Mouse (Mus musculus) neural tube, embryonic 13.5 days (tissue): Measurements from ENCODE around the gene A430005L14Rik. TPM values are rescaled to one million over a fixed set of nuclear protein-coding genes. Genes with fewer than 3 reads are reported as not detected.
A peak's percentile ranks its signal among the peaks of the same experiment; 100 is the strongest.
"Not testable (repeated sequence)": the region's sequence is repeated elsewhere in the genome, so short reads cannot be mapped to it uniquely, and the experiment has no call there.

Experiments
- ATAC-seq: fragments of 200-750 bp; cut with Nextera tagmentation; 2 replicates; pipeline ENCODE4 v1.8.0; 2017; ENCODE audit warnings: low read depth, mild to moderate bottlenecking, moderate TSS enrichment, moderate library complexity
- H3K27ac ChIP-seq: fragments of 300-500 bp; sonication (generic); replicated peaks from 2 replicates; pipeline ENCODE4 v1.5.1; 2015; ENCODE audit warnings: moderate library complexity, mild to moderate bottlenecking, inconsistent platforms
- H3K27me3 ChIP-seq: fragments of 300-500 bp; sonication (generic); 2 replicates; pipeline ENCODE4 v1.6.1; 2015; ENCODE audit warnings: mild to moderate bottlenecking, inconsistent platforms
- H3K36me3 ChIP-seq: fragments of 300-500 bp; sonication (generic); 2 replicates; pipeline ENCODE4 v1.6.1; 2015; ENCODE audit warnings: mild to moderate bottlenecking, inconsistent platforms
- H3K4me1 ChIP-seq: fragments of 300-500 bp; sonication (generic); replicated peaks from 2 replicates; pipeline ENCODE4 v1.6.1; 2015; ENCODE audit warnings: inconsistent platforms
- H3K4me2 ChIP-seq: fragments of 300-500 bp; sonication (generic); 2 replicates; pipeline ENCODE4 v1.6.1; 2015; ENCODE audit warnings: inconsistent platforms, mild to moderate bottlenecking, moderate library complexity
- H3K4me3 ChIP-seq: fragments of 300-500 bp; sonication (generic); 2 replicates; pipeline ENCODE4 v1.5.1; 2015; ENCODE audit warnings: mild to moderate bottlenecking, inconsistent platforms
- H3K9ac ChIP-seq: fragments of 300-500 bp; sonication (generic); 2 replicates; pipeline ENCODE4 v1.6.1; 2015; ENCODE audit warnings: moderate library complexity, mild to moderate bottlenecking, inconsistent platforms
- H3K9me3 ChIP-seq: fragments of 300-500 bp; sonication (generic); 2 replicates; pipeline ENCODE4 v1.6.1; 2016; ENCODE audit warnings: inconsistent platforms
- WGBS: fragments of 180-500 bp; shearing (Covaris S2); methylation state at CpG from one replicate; pipeline ENCODE4 v1.1.7; 2015; 5-methylcytosine and 5-hydroxymethylcytosine counted together
- polyA plus RNA-seq: library from polyadenylated mRNA; unstranded; fragments of >200 nt; fragmentation: Nextera tagmentation; extraction: Ambion mirVana; gene quantifications from 2 replicates; pipeline ENCODE4 v1.2.1, GENCODE M21; 2015

The A430005L14Rik gene
- polyA plus RNA-seq: 60.9 and 61.5 TPM in 2 replicates

DNA sequence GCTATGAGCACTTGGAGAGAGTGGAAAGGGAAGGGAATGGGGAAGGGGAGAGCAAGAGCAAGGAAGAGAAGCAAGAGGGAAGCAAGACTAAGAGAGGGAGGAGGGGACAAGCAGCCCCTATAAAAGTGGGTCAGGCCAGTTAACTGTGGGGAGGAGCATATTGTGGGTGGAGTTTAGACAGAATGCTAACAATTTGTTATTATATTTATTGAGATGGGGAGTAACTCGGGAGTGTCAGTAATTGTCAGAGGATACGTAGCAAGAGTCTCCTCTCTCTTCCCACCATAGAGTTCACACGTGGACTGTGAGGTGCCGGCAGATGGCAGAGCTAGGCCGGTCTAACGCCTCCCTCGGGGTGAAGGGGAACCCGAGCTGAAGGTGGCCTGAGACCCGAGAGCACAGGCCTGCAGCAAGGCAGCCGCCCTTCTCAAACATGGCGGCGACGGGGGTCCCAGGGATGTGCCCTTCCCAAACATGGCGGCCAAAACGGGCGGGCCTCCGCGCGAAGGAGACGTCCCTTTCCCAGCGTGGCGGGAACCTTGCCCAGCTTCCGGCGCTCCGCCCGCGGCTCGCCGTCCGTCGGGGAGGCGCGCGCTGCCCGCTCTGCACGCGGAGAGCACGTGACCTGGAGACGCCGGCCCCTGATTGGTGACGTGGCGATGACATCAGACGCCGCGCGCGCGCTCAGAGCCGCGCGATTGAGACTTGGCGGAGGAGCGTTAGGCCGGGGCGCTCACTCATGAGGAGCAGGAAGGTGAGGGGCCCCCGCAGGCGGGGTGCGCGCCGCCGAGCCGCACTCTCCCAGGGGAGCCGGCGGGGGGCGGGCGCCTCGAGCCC is at the start of gene A430005L14Rik:
TSS of gene A430005L14Rik (plus strand) at position 669 of the 837 bp plus-strand sequence.
- Histone ChIP-seq H3K27me3 (peaks cover 6% of the 10 kb centered on the region), H3K36me3 (peaks cover 26% of the 10 kb centered on the region), H3K9ac (peak within 1 kb of the TSS; percentile 95), H3K4me3 (peak within 1 kb of the TSS; percentile 83), H3K4me1 (peaks cover 38% of the 10 kb centered on the region), H3K9me3 (no peaks in the 10 kb centered on the region), H3K27ac (peak within 1 kb of the TSS; percentile 93), H3K4me2 (peak within 1 kb of the TSS; percentile 87)
- 2% methylated on average over 67 of the region's 67 CpGs for WGBS
- ATAC-seq: peak; percentile 95

DNA sequence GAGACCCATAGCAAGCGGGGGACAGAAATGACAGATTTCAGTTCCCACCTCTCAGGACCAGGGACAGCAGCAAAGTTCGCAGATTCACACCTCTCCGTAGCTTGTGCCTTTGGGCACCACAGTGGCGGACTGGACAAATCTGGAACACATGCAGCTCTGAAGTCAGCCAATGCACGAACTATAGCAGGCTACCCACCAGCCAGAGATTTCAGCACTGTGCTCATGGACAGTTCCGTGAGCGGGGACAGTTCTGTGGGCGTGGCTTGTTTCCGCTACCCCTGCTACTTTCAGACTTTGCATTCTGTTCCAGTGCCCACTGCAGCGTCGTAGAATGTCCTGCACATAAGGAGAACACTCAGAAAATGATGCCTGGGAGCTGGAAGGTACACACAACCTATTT is 49.5 kb upstream of the A430005L14Rik start:
- WGBS: 21% methylated on average over 11 of the region's 11 CpGs
- no peak for ATAC-seq
- H3K27me3 ChIP-seq: no peaks in the 10 kb centered on the region; the same call in 1 of the 2 replicates

DNA sequence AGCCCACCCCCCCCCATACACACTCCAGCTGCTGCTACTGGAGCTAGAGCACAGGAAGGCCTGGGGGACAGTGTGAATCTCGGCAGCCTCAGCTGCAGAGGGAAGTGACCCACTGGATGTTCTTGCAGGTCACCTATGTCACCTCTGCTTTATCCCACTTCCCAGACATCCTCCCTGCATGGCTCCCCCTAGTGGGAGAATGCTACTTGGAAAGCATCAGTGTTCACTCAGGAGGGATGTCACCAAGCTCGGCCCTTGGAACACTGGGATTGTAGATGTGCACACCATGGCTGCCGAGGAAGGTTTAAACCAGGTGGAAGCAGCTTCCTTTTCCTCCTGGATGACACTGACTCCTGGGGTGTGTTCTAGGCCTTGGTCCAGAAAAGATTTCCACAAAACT is 43.4 kb upstream of the A430005L14Rik start:
- H3K9ac ChIP-seq: no peak overlapping the region
- H3K36me3 ChIP-seq: no peaks in the 10 kb centered on the region
- no peak overlapping the region for H3K4me3 ChIP-seq
- 63% methylated on average over 3 of the region's 3 CpGs for WGBS
- no peaks in the 10 kb centered on the region for H3K9me3 ChIP-seq
- no peaks in the 10 kb centered on the region for H3K27me3 ChIP-seq
- no peak for ATAC-seq
- no peak overlapping the region for H3K27ac ChIP-seq
- no peak overlapping the region for H3K4me2 ChIP-seq
- H3K4me1 ChIP-seq: no peaks in the 10 kb centered on the region

More for the DNA sequence above, 49.5 kb upstream of the A430005L14Rik start:
- H3K9me3 ChIP-seq: no peaks in the 10 kb centered on the region
- H3K4me2 ChIP-seq: no peak overlapping the region
- H3K4me1 ChIP-seq: peaks cover 13% of the 10 kb centered on the region
- H3K36me3 ChIP-seq: no peaks in the 10 kb centered on the region
- H3K4me3 ChIP-seq: no peak overlapping the region
- no peak overlapping the region for H3K9ac ChIP-seq
- H3K27ac ChIP-seq: no peak overlapping the region

DNA sequence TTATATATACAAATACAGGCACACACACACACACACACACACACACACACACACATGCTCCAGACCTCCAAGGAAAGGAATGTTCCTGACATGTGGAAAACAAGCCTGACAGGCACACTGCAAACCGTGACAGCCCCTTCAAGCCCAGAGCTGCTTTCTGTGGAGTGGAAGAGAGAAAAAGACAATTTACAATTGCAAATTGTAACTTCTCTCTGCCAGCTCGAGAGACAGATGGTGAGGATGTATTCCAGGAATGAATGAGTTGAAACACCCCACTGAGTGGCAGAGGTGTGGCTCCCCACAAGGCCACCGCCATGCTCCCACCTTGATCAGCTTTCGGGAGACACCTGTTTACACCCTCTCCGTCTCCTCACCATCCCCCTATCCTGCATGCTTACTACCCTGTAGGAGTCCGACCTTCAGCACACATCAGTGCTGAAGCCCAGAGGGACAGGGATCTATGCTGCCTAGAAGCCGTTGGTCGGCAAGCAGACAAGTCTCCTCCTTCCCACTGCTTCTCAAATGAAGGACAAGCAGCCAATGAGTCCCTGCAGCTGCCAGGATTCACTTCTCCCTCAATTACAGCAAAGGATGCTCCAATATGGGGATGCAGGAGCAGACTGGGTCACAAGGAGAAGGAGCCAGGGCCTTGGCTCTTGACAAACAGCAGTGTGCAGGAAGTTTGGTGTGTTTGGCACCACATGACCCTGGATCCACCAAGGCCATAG is 39.1 kb upstream of the A430005L14Rik start:
- WGBS: 47% methylated on average over 8 of the region's 8 CpGs
- Histone ChIP-seq H3K4me2 (no peak overlapping the region), H3K4me3 (no peak overlapping the region), H3K27ac (no peak overlapping the region), H3K4me1 (peaks cover 11% of the 10 kb centered on the region; the same call in 1 of the 2 replicates), H3K9ac (no peak overlapping the region), H3K36me3 (no peaks in the 10 kb centered on the region), H3K9me3 (no peaks in the 10 kb centered on the region), H3K27me3 (no peaks in the 10 kb centered on the region)
- no peak for ATAC-seq

DNA sequence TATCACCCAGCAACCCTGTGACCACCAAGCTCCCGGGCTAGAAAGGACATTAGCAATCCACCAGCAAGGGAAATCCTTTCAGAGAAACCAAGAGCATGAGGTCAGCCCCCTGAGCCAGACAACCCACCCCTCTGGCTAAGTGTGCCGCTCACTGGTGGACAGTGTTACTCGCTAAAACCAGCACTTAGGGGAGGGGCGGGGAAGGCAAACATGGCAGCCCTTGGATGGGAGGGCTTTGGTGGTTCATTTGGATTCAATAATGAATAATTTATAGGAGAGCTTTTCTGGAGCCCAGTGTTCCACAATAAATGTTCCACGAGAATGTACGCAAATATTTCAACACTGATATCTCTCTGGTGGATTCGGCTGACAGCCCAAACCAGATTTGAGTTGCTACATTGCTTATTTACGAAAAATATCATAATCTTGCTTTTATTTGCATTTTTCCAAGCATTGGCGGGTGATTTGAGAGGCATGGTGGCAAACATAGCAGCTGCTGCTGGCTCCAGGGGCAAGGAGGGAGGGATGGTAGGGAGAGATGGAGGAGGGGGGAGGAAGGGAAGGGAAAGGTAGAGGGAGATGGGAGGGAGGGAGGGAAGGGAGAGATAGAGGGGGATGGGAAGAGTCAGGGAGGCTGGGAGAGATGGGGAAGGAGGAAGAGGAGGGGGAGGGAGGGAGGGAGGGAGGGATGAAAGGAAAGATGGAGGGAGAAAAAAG is 36.4 kb upstream of the A430005L14Rik start:
- no peaks in the 10 kb centered on the region for H3K9me3 ChIP-seq
- H3K4me1 ChIP-seq: peaks cover 11% of the 10 kb centered on the region; the same call in 1 of the 2 replicates
- H3K27me3 ChIP-seq: no peaks in the 10 kb centered on the region
- H3K27ac ChIP-seq: peak overlapping the region; percentile 64; the same call in 1 of the 2 replicates
- H3K4me2 ChIP-seq: no peak overlapping the region
- H3K36me3 ChIP-seq: no peaks in the 10 kb centered on the region
- H3K9ac ChIP-seq: no peak overlapping the region
- 49% methylated on average over 9 of the region's 9 CpGs for WGBS
- no peak; the same call in 1 of the 2 replicates for ATAC-seq
- H3K4me3 ChIP-seq: no peak overlapping the region

DNA sequence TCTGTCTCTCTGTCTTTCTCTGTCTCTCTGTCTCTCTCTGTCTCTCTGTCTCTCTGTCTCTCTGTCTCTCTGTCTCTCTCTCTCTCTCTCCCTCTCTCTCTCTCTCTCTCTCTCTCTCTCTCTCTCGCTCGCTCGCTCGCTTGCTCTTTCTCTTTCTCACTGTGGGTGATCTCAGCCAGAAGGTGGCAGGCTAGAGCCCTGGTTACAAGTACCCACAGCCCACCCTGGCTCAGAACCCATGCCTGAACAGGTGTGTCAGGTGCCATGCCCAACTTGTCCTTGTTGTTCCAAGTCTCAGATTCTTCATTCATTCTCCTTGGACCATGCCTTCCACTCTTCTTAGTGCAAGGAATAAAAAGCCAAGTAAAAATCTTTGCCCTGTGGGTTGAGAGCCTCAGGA is 34.9 kb upstream of the A430005L14Rik start:
- H3K9ac ChIP-seq, H3K4me2 ChIP-seq, H3K4me3 ChIP-seq, ATAC-seq, H3K27me3 ChIP-seq, H3K9me3 ChIP-seq, H3K36me3 ChIP-seq, H3K27ac ChIP-seq: not testable (repeated sequence)
- H3K4me1 ChIP-seq: peaks cover 11% of the 10 kb centered on the region; the same call in 1 of the 2 replicates
- WGBS: 54% methylated on average over 4 of the region's 4 CpGs

DNA sequence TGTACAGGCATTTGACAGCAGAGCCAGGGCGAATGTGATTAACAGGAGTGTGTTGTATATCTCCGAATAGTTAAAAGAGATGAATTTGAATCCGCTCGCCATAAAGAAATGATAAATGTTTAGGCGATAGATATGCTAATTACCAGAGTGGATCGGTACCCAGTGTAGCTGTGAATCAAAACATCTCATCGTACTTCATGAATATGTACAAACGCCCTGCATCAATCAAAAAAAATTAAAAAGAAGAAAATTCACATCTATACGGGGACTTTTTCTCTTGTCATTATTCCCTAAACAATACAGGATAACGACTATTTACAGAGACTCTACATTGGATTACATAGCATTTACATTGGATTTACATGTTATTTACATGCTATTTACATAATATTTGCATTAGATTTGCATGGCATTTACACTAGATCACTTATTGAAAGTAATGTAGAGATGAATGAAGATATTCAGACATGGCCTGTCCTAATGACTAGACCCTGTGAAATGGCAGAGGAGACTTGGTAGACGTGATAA is 28.2 kb upstream of the A430005L14Rik start:
- Histone ChIP-seq H3K36me3 (no peaks in the 10 kb centered on the region), H3K4me1 (peaks cover 9% of the 10 kb centered on the region; the same call in 1 of the 2 replicates), H3K27ac (no peak overlapping the region), H3K27me3 (no peaks in the 10 kb centered on the region), H3K9ac (no peak overlapping the region), H3K9me3 (no peaks in the 10 kb centered on the region), H3K4me3 (no peak overlapping the region), H3K4me2 (no peak overlapping the region)
- no peak for ATAC-seq
- WGBS: 58% methylated on average over 11 of the region's 11 CpGs

DNA sequence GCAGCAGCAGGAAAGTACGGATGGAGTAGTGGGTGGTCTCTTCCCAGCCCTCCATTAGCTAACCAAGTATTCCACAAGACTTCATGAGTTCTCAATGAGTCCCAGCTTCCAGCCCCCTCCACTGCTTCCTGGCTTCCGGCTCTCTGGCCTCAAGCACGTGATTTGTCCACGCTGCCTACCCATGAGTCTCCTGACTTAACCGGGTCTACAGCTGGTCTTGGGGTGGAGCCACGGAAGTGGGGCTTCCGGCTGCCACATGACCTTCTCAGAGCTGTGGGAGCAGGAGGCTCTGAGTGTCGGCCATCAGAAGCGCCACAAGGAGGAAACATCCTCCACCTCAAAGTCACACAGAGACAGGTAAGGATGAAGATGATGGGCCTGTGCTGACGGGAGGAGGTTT is 27.6 kb upstream of the A430005L14Rik start:
- ATAC-seq: no peak
- 0 out of 2 replicates have a peak overlapping the region, but pooled peaks have one; percentile 9 for H3K27ac ChIP-seq
- H3K27me3 ChIP-seq: no peaks in the 10 kb centered on the region
- H3K4me1 ChIP-seq: peaks cover 9% of the 10 kb centered on the region; the same call in 1 of the 2 replicates
- no peak overlapping the region for H3K4me2 ChIP-seq
- no peaks in the 10 kb centered on the region for H3K36me3 ChIP-seq
- H3K4me3 ChIP-seq: no peak overlapping the region
- 74% methylated on average over 10 of the region's 10 CpGs for WGBS
- no peak overlapping the region for H3K9ac ChIP-seq
- H3K9me3 ChIP-seq: no peaks in the 10 kb centered on the region

DNA sequence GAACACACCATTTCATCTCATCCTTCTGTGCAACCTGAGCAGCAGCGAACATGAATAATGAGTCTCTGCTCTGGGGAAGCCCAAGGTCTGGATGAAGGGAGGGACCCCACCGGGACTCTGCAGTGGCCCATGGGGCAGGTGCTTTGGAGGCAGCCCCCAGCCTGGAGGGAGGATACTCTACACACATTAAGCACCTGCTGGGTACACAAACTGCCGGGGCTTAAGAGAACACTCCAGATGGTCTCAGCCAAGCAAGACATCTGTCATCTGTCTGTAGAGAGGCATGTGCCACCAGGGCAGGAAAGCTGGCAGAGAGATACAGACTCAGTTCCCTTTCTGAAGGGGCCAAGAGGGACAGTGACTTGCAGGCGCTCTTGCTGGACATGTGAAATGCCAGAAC is 27.1 kb upstream of the A430005L14Rik start:
- ATAC-seq: no peak
- H3K36me3 ChIP-seq: no peaks in the 10 kb centered on the region
- no peaks in the 10 kb centered on the region for H3K9me3 ChIP-seq
- H3K4me2 ChIP-seq: no peak overlapping the region
- 0 out of 2 replicates have a peak overlapping the region, but pooled peaks have one; percentile 9 for H3K27ac ChIP-seq
- H3K9ac ChIP-seq: no peak overlapping the region
- peaks cover 9% of the 10 kb centered on the region; the same call in 1 of the 2 replicates for H3K4me1 ChIP-seq
- no peak overlapping the region for H3K4me3 ChIP-seq
- WGBS: 54% methylated on average over 4 of the region's 4 CpGs
- H3K27me3 ChIP-seq: no peaks in the 10 kb centered on the region

DNA sequence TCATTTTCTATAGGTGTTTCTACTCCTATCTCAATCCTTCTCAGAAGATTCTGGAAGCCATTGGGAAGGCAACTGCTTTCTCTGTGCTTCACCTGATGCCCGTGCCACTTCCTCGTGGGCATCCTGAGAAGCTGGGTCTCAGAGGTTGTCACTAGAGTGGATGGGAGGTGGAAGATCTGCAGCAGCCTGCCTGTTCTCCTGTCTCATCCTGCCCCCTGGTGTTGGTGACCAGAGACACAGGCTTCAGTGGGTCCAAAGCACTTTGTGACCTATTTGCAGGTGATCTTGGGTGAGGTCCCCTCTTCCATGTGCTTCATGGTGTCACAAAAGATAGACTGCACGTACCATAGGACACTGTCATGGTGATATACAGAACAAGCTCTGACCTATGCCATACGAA is 13.8 kb upstream of the A430005L14Rik start:
- ATAC-seq: no peak

DNA sequence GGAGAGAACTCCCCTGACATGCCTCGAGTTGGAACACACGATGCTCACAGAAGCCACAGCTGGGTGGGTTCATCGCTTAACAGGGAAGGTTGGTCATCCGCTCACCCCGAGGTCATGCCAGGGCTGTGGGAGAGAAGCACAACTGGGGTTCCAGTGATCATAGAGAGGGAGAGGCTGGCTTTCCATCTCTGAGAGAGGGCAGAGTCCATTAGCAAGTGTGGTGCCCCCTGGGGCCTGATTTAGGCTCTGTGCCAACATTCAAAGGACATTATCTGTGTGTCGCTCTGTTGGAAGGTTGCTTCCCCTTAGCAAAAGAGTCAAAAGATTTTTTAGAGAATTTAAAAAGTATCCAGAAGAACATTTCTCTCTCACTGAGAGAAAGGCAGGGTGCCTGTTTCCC is 12.8 kb upstream of the A430005L14Rik start:
- 50% methylated on average over 6 of the region's 6 CpGs for WGBS
- Histone ChIP-seq H3K27me3 (peaks cover 23% of the 10 kb centered on the region), H3K9ac (0 out of 2 replicates have a peak overlapping the region, but pooled peaks have one; percentile 9), H3K36me3 (no peaks in the 10 kb centered on the region), H3K9me3 (no peaks in the 10 kb centered on the region), H3K4me2 (no peak overlapping the region), H3K4me1 (peaks cover 29% of the 10 kb centered on the region), H3K27ac (no peak overlapping the region), H3K4me3 (no peak overlapping the region)
- ATAC-seq: no peak

More for the DNA sequence above, 13.8 kb upstream of the A430005L14Rik start:
- no peaks in the 10 kb centered on the region for H3K36me3 ChIP-seq
- no peak overlapping the region for H3K9ac ChIP-seq
- H3K27ac ChIP-seq: no peak overlapping the region
- H3K27me3 ChIP-seq: peaks cover 19% of the 10 kb centered on the region
- H3K4me1 ChIP-seq: peaks cover 29% of the 10 kb centered on the region
- no peak overlapping the region for H3K4me3 ChIP-seq
- H3K9me3 ChIP-seq: no peaks in the 10 kb centered on the region
- WGBS: 65% methylated on average over 4 of the region's 4 CpGs
- no peak overlapping the region for H3K4me2 ChIP-seq
